Mouse (Mus musculus) adrenal gland, postnatal 36 days (tissue): ENCODE results near the gene Gkn1. TPM values are rescaled to one million over a fixed set of nuclear protein-coding genes. Genes with fewer than 3 reads are reported as not detected.
A peak's percentile ranks its signal among the peaks of the same experiment; 100 is the strongest.

Experiments
- DNase-seq, 2 experiments: peaks; one replicate each; pipeline ENCODE4 v3.0.0; 2021; ENCODE audit warnings: mixed read lengths in 1 of 2
- total RNA-seq, 2 experiments: library from RNA; stranded (reverse); gene quantifications; 2 replicates each; pipeline ENCODE4 v1.2.3; 2021

Gkn1 gene
- total RNA-seq, 2 experiments from 2014 or later = not detected

DNA sequence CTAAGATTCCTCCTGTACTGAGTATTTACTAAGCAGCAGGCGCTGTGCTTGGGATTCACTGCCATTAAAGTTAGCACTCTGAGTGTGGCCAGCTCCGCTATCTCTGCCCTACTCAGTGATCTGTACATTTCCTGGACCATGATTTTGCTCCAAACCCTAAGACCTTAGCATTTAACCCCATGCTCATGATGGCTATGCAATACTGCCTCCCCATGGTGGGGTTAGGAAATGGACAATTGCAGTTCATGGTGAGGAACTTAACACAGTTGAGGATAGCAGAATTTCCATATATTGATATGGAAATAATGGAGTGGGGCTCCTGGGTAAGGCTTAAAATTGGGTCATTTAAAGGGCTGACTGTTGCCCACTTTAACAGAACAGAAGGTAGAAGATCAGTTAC, 27.4 kb downstream of the Gkn1 start:
- DNase-seq = peak; percentile 46 to 61

DNA sequence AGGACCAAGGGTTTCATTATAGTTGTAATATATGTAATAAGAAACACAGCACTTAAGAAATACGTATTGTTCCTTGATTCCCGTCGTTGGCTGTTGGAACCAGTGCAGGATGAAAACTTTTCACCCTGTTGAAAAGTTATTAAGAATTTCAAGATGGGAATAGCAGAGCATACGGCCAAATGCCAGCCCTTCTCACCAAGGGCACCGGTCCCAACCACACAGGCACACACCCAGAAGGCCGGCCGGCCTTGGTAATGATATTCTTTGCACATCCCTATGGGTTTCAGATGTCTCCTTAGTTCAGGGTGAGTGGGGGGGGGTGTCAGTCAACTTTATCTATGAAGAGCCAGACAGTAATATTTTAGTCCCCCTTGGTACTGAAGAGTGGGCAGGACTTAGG, 32.1 kb downstream of the Gkn1 start:
- no peak for DNase-seq

GRCm38 (mm10) chr6:87316966-87317365, 33.8 kb downstream of the Gkn1 start:
- peak; percentile 26 to 44 for DNase-seq

GRCm38 (mm10) chr6:87312761-87313160, 38.0 kb downstream of the Gkn1 start:
- DNase-seq = no peak

- DNase-seq = no peak
Measured at GRCm38 (mm10) chr6:87304486-87304885, 46.3 kb downstream of the Gkn1 start.

DNA sequence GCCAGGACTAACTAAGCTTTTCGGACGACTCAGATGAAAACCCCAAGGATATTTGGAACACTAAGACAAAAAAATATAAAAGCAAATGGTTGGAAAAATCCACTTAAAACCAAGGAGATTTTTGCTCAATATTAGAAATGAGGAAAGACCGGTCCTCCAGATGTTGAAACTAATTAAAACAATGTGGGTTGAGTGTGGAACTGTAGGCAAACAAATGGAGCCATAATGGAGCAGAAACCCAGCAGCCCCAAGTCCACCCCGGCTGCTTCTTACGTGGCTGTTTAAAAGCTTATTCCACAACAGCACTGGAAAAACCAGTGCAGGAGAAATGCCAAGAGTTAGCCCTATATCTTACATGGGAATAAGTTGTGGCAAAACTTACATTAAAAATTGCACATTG, 48.0 kb downstream of the Gkn1 start:
- DNase-seq = no peak

- no peak for DNase-seq
Measured at GRCm38 (mm10) chr6:87301991-87302390, 48.8 kb downstream of the Gkn1 start.

Other genes with a start within 250 kb of the Gkn1 start
- not detected for gene D6Ertd527e, start 246.2 kb downstream of the Gkn1 start, total RNA-seq
- 10 to 100 TPM; 16.3 to 21.7 TPM for gene Antxr1, start 15.1 kb downstream of the Gkn1 start, total RNA-seq
- gene Gkn2, start 22.4 kb upstream of the Gkn1 start, total RNA-seq = not detected
- gene Gkn3, start 38.0 kb upstream of the Gkn1 start, total RNA-seq = under 1 TPM; 0.33 to 0.63 TPM
- gene Bmp10, start 78.1 kb upstream of the Gkn1 start, total RNA-seq = not detected
- gene Arhgap25, start 182.3 kb upstream of the Gkn1 start, total RNA-seq = 1 to 10 TPM; 2.8 to 3.7 TPM
- under 1 TPM; 0.36 to 0.63 TPM for gene Prokr1, start 239.8 kb upstream of the Gkn1 start, total RNA-seq